Mouse (Mus musculus): Measurements from ENCODE around the gene Ppfia4. TPM values are rescaled to one million over a fixed set of nuclear protein-coding genes. Genes with fewer than 3 reads are reported as not detected.

The Ppfia4 gene
- total and polyA plus RNA-seq, 3 experiments = 0.30 to 5.4 (median 1.8) TPM

- H3K79me2 ChIP-seq (replicated peaks; ENCODE audit: control insufficient read depth, extremely low read depth, insufficient read depth, poor library complexity, severe bottlenecking) = no peaks in the 10 kb centered on the region
- H3K27me3 ChIP-seq (replicated peaks) = no peaks in the 10 kb centered on the region
- dilution Hi-C loops (cut with MboI; ENCODE audit: extremely low pct_ligation_motif_present, extremely low pct_unique_long_range_greater_than_20kb, low sequenced_read_pairs) (no loop called here), in situ Hi-C loops (cut with MboI; ENCODE audit: low pct_ligation_motif_present, low pct_unique_long_range_greater_than_20kb, low sequenced_read_pairs) (loop anchor here (25.0 kb wide), 1 partner anchor 399 kb away; the partner anchor contains the start of genes Optc and Prelp)
- peaks cover 0 to 16% of the 10 kb centered on the region in 2 experiments; a peak in 2 of 4 replicates for H3K4me1 ChIP-seq (ENCODE audit: control insufficient read depth in 1 of 2, insufficient read depth in 2 of 2)
- H3K9ac ChIP-seq (ENCODE audit: insufficient read depth, low read depth) = no peak overlapping the region
- TF ChIP-seq NRF1 (IDR thresholded peaks at IDR 0.05; ENCODE audit: low read depth, low read length) = no peak
- no peak for TF ChIP-seq BHLHE40 (IDR thresholded peaks at IDR 0.05; ENCODE audit: low read depth, low read length)
- no peak for TF ChIP-seq POLR2AphosphoS2 (IDR thresholded peaks at IDR 0.05; ENCODE audit: low read depth, low read length)
- no peak for TF ChIP-seq E2F4 (IDR thresholded peaks at IDR 0.05; ENCODE audit: insufficient replicate concordance, low read depth, low read length)
- TF ChIP-seq RCOR1 (conservative IDR thresholded peaks at IDR 0.05; ENCODE audit: low read depth, low read length) = no peak
- no peak for TF ChIP-seq KAT2A (IDR thresholded peaks at IDR 0.05; ENCODE audit: insufficient replicate concordance, low read length)
- TF ChIP-seq UBTF (IDR thresholded peaks at IDR 0.05; ENCODE audit: low read depth, low read length) = no peak
- TF ChIP-seq POLR2A (IDR thresholded peaks at IDR 0.05; ENCODE audit: low read depth, low read length) = no peak
- no peak for TF ChIP-seq GABPA (IDR thresholded peaks at IDR 0.05; ENCODE audit: insufficient replicate concordance, low read depth, low read length)
- no peak for TF ChIP-seq JUND (conservative IDR thresholded peaks at IDR 0.05; ENCODE audit: low read depth, low read length)
- TF ChIP-seq SMC3 (IDR thresholded peaks at IDR 0.05; ENCODE audit: low read depth, low read length) = no peak
- no peak for TF ChIP-seq MAZ (IDR thresholded peaks at IDR 0.05; ENCODE audit: low read depth, low read length)
- no peak for TF ChIP-seq ZC3H11A (IDR thresholded peaks at IDR 0.05; ENCODE audit: low read depth, low read length)
- no peak for TF ChIP-seq TCF12 (IDR thresholded peaks at IDR 0.05; ENCODE audit: low read depth, low read length)
- TF ChIP-seq PAX5 (IDR thresholded peaks at IDR 0.05; ENCODE audit: low read length) = no peak
- TF ChIP-seq EP300 (IDR thresholded peaks at IDR 0.05; ENCODE audit: low read length) = no peak
- no peak for TF ChIP-seq RAD21 (IDR thresholded peaks at IDR 0.05; ENCODE audit: low read depth, low read length)
- no peak overlapping the region for H3K4me3 ChIP-seq (replicated peaks in 1 of 3; ENCODE audit: low read depth in 2 of 3, low read length in 2 of 3, poor library complexity in 1 of 3)
- H3K4me2 ChIP-seq (ENCODE audit: insufficient read depth, low read depth, poor library complexity, severe bottlenecking) = no peak overlapping the region
- H3K9me3 ChIP-seq (replicated peaks; ENCODE audit: low read length) = no peaks in the 10 kb centered on the region
- no peak overlapping the region for H3K27ac ChIP-seq (ENCODE audit: insufficient read depth, low read depth)
- H3K36me3 ChIP-seq (replicated peaks in 1 of 2; ENCODE audit: control insufficient read depth in 1 of 2, insufficient read depth in 1 of 2, low read length in 1 of 2) = peaks cover 0 to 3% of the 10 kb centered on the region in 2 experiments
- DNase-seq (ENCODE audit: extremely low read depth) = no peak
Observed at GRCm38 (mm10) chr1:134311760-134312159, 21.0 kb downstream of the Ppfia4 start.

GRCm38 (mm10) chr1:134310729-134311128 is 22.0 kb downstream of the Ppfia4 start:
- in situ Hi-C loops (cut with MboI; ENCODE audit: low pct_ligation_motif_present, low pct_unique_long_range_greater_than_20kb, low sequenced_read_pairs) (loop anchor here (25.0 kb wide), 1 partner anchor 398 kb away; the partner anchor contains the start of genes Optc and Prelp), dilution Hi-C loops (cut with MboI; ENCODE audit: extremely low pct_ligation_motif_present, extremely low pct_unique_long_range_greater_than_20kb, low sequenced_read_pairs) (no loop called here)
- Histone ChIP-seq H3K36me3 (replicated peaks in 1 of 2; ENCODE audit: control insufficient read depth in 1 of 2, insufficient read depth in 1 of 2, low read length in 1 of 2) (no peaks in the 10 kb centered on the region), H3K27ac (ENCODE audit: insufficient read depth, low read depth) (no peak overlapping the region), H3K9ac (ENCODE audit: insufficient read depth, low read depth) (no peak overlapping the region), H3K27me3 (replicated peaks) (no peaks in the 10 kb centered on the region), H3K4me1 (ENCODE audit: control insufficient read depth in 1 of 2, insufficient read depth in 2 of 2) (peaks cover 0 to 16% of the 10 kb centered on the region in 2 experiments; a peak in 2 of 4 replicates), H3K79me2 (replicated peaks; ENCODE audit: control insufficient read depth, extremely low read depth, insufficient read depth, poor library complexity, severe bottlenecking) (no peaks in the 10 kb centered on the region), H3K4me2 (ENCODE audit: insufficient read depth, low read depth, poor library complexity, severe bottlenecking) (no peak overlapping the region), H3K9me3 (replicated peaks; ENCODE audit: low read length) (no peaks in the 10 kb centered on the region), H3K4me3 (replicated peaks in 1 of 3; ENCODE audit: low read depth in 2 of 3, low read length in 2 of 3, poor library complexity in 1 of 3) (no peak overlapping the region)
- DNase-seq (ENCODE audit: extremely low read depth) = no peak
- TF ChIP-seq UBTF (IDR thresholded peaks at IDR 0.05; ENCODE audit: low read depth, low read length) = no peak
- TF ChIP-seq USF2 (conservative IDR thresholded peaks at IDR 0.05; ENCODE audit: low read depth, low read length) = no peak
- TF ChIP-seq ZNF384 (IDR thresholded peaks at IDR 0.05; ENCODE audit: low read depth, low read length) = no peak
- no peak for TF ChIP-seq MAX (IDR thresholded peaks at IDR 0.05; ENCODE audit: low read length)
- TF ChIP-seq EP300 (IDR thresholded peaks at IDR 0.05; ENCODE audit: low read length) = no peak
- no peak for TF ChIP-seq USF1 (IDR thresholded peaks at IDR 0.05; ENCODE audit: low read depth, low read length)
- no peak for TF ChIP-seq ETS1 (conservative IDR thresholded peaks at IDR 0.05; ENCODE audit: low read depth, low read length)
- no peak for TF ChIP-seq MEF2A (IDR thresholded peaks at IDR 0.05; ENCODE audit: borderline replicate concordance, low read depth, low read length)
- TF ChIP-seq MXI1 (IDR thresholded peaks at IDR 0.05; ENCODE audit: low read depth, low read length) = no peak
- TF ChIP-seq RAD21 (IDR thresholded peaks at IDR 0.05; ENCODE audit: low read depth, low read length) = no peak
- TF ChIP-seq NELFE (IDR thresholded peaks at IDR 0.05; ENCODE audit: low read depth, low read length) = no peak
- TF ChIP-seq IRF4 (IDR thresholded peaks at IDR 0.05; ENCODE audit: low read depth, low read length) = no peak
- TF ChIP-seq GABPA (IDR thresholded peaks at IDR 0.05; ENCODE audit: insufficient replicate concordance, low read depth, low read length) = no peak
- TF ChIP-seq CHD2 (IDR thresholded peaks at IDR 0.05; ENCODE audit: low read length) = no peak
- no peak for TF ChIP-seq MAFK (IDR thresholded peaks at IDR 0.05; ENCODE audit: insufficient replicate concordance, low read length)
- TF ChIP-seq POLR2AphosphoS2 (IDR thresholded peaks at IDR 0.05; ENCODE audit: low read depth, low read length) = no peak
- TF ChIP-seq PAX5 (IDR thresholded peaks at IDR 0.05; ENCODE audit: low read length) = no peak

All from CH12.LX (cell line).